In genomic region chr12:81421846-81422245, GRCm38 (mm10) we compare ENCODE assay signal across 26 mouse cellular contexts. TPM values are rescaled to one million over a fixed set of nuclear protein-coding genes. Genes with fewer than 3 reads are reported as not detected.
"Had no signal": no experiment of that assay in that cellular context is flagged by ENCODE, and none has a peak within 500 bp of the region (broad histone marks: within the 10 kb centered on the region; RNA-seq: fewer than 3 reads in every experiment).

Gene Adam4 (minus strand): TSS chr12:81421946.

- H3K27me3 ChIP-seq: embryonic facial prominence, embryonic 12.5 days; embryonic facial prominence, embryonic 13.5 days; embryonic facial prominence, embryonic 15.5 days; forebrain, embryonic 12.5 days; forebrain, embryonic 13.5 days; forebrain, embryonic 15.5 days had no signal

- H3K4me1 ChIP-seq: embryonic facial prominence, embryonic 10.5 days; embryonic facial prominence, embryonic 12.5 days; embryonic facial prominence, embryonic 13.5 days; embryonic facial prominence, embryonic 15.5 days; forebrain, embryonic 10.5 days; forebrain, embryonic 12.5 days; forebrain, embryonic 13.5 days; forebrain, embryonic 15.5 days had no signal

- H3K27ac ChIP-seq: embryonic facial prominence, embryonic 10.5 days; embryonic facial prominence, embryonic 12.5 days; embryonic facial prominence, embryonic 13.5 days; embryonic facial prominence, embryonic 15.5 days; forebrain, embryonic 10.5 days; forebrain, embryonic 12.5 days; forebrain, embryonic 13.5 days; forebrain, embryonic 15.5 days; gastrocnemius, adult 2 months; heart, adult 2 months had no signal

- DNase-seq: cerebellum, adult 8-10 months; cerebellum, adult 9-10 months; cerebellum, adult 9-11 months; cerebellum, postnatal 10 days; cerebellum, postnatal 14 days; cerebellum, postnatal 25 days; cerebellum, postnatal 36 days; embryo, embryonic 11 days; forebrain, postnatal 0 days; gastrocnemius, adult 2 months; gastrocnemius, postnatal 10 days; gastrocnemius, postnatal 14 days; gastrocnemius, postnatal 25 days; gastrocnemius, postnatal 36 days; heart, adult 11 months; heart, adult 18-20 months; heart, adult 2 months had no signal

- H3K4me3 ChIP-seq: embryonic facial prominence, embryonic 10.5 days; embryonic facial prominence, embryonic 12.5 days; embryonic facial prominence, embryonic 13.5 days; embryonic facial prominence, embryonic 15.5 days; erythroblast, embryonic 14.5 days; forebrain, embryonic 10.5 days; forebrain, embryonic 12.5 days; forebrain, embryonic 13.5 days; forebrain, embryonic 15.5 days; gastrocnemius, adult 2 months; heart, adult 2 months had no signal

RNA-seq across cellular contexts. Expression of gene Adam4, which starts in this region (rescaled TPM):
- polyA plus RNA-seq: erythroblast, embryonic 14.5 days had no signal
